Mouse (Mus musculus) spleen, adult 2 months (tissue): ENCODE data around the gene Pon1.

Source experiments
- CTCF ChIP-seq: fragments of 200-500 bp; IDR thresholded peaks from 2 replicates; pipeline ENCODE4 v1.5.1; 2011; ENCODE audit warnings: mild to moderate bottlenecking, inconsistent platforms; ENCODE audit not compliant: insufficient read depth, insufficient read length, insufficient replicate concordance; ENCODE audit errors: extremely low read depth
- POLR2A ChIP-seq: fragments of 200-500 bp; IDR thresholded peaks from 2 replicates; pipeline ENCODE4 v1.6.1; 2011; ENCODE audit warnings: low read depth, low read length, inconsistent platforms

DNA sequence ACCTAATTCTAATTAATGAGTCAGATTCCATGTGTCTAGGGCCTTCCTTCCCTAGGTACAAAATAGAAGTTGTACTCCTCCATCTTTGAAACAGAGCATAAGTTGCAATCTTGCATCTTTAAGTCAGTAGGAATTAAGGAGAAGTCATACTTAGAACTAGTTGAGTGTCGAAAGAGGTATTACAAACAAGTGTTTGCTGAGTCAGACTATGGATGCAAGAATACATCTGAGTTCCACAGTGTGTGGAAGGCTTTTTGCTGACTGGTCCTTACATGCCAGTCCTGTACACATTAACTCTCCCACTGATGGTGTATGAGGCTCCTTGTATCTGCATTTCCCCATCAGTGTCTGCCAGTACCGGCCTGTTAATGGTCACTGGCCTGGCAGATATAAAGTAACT is 14.1 kb upstream of the Pon1 start:
- TF ChIP-seq CTCF (no peak), POLR2A (no peak)
